Mouse (Mus musculus) erythroblast, embryonic 14.5 days (primary cell): ENCODE measurements around the gene Gm11239.
"Not testable (repeated sequence)": the region's sequence is repeated elsewhere in the genome, so short reads cannot be mapped to it uniquely, and the experiment has no call there.

ENCODE experiments used
- GATA1 ChIP-seq: IDR thresholded peaks from 2 replicates; pipeline ENCODE4 v1.6.1; 2012; ENCODE audit warnings: low read length, inconsistent platforms, mixed read lengths
- TAL1 ChIP-seq: IDR thresholded peaks from 3 replicates; pipeline ENCODE4 v1.6.1; 2012; ENCODE audit warnings: low read length, inconsistent platforms, mixed read lengths

GRCm38 (mm10) chr4:73683216-73683615 lies 15.1 kb downstream of the Gm11239 start, which contains the start of gene Gm428:
- not testable (repeated sequence) for TF ChIP-seq TAL1, GATA1
